Mouse (Mus musculus): ENCODE measurements around the gene Kcnk4.

DNA sequence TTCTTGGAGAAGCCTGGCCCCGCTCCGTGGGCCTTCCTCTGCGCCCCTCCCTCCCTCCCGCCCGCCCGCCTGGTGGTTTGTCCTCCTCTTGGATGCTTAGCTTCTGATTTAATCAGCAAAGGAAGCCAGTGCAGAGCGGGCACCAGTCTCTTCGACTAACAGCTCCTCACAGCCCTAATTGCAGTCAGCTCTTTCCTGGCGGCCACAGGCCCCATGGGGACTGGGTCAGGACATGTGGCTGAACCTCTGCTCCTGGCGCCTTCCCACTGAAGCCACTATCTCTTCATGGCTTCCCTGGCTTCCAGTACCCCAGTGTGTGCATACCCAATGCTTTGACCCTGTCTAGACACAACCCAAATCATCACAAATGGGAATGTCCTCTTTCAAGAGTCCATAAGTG is 22.1 kb upstream of the Kcnk4 start:
- no peak for TF ChIP-seq POLR2A (IDR thresholded peaks at IDR 0.05; ENCODE audit: borderline replicate concordance, extremely low read depth, low read depth, low read length)
- no peak for TF ChIP-seq CTCF (IDR thresholded peaks at IDR 0.05; ENCODE audit: insufficient read depth, low read length)

Data from lung, adult 2 months (tissue).